Mouse (Mus musculus): Measurements from ENCODE around the gene Bnc2. TPM values are rescaled to one million over a fixed set of nuclear protein-coding genes. Genes with fewer than 3 reads are reported as not detected.

Gene Bnc2
- polyA plus RNA-seq, 1 experiment, result 7.2 TPM

DNA sequence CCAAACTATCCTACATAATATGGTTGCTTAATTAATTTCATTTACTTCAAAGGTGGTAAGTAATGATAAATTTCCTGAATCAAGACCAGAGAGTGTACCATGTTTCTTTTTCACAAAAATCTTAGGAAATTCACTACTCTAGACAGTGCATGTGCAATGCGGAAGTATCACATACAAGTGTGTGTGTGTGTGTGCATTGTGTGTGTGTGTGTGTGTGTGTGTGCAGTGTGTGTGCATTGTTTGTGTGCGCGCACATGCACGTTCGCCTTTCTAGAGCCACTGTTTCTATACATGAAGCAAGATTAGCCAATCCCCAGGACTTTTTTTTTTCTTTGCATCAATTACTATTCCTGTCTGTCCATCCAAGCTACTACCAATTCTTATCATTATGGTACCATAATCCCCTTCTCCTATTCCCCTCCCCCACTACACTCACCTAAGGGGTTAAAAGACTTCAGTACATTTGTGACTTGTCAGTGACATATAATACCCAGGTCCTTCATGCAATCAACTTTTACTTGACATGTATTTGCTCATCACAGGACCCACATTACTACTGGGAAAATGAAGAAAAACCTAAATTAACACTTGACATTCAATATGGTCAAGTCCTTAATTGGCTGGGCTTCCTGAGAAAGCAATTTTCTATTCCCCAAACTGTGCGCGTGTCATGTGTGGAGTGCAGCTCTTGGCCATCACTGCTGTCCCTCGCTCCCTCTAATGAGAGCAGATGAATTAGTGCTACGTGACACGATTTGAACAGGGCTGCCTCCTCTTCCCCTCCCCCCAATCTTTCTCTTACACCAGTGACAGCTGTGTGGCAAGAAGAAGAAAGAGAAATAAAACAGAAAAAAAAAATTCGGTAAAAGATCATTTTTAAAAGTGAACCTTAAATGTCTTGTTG, 145.9 kb downstream of the Bnc2 start:
- Histone ChIP-seq H3K36me3 (ENCODE audit: control insufficient read depth, insufficient read depth, low read length, poor library complexity, severe bottlenecking) (no peaks in the 10 kb centered on the region), H3K9ac (ENCODE audit: low read depth, poor library complexity, severe bottlenecking) (no peak overlapping the region), H3K27me3 (ENCODE audit: control insufficient read depth, insufficient read depth, low read length, poor library complexity, severe bottlenecking) (no peaks in the 10 kb centered on the region), H3K4me1 (ENCODE audit: control insufficient read depth, insufficient read depth, low read length) (peaks cover 1% of the 10 kb centered on the region), H3K27ac (ENCODE audit: insufficient read depth, low read length) (no peak overlapping the region), H3K9me3 (replicated peaks; ENCODE audit: control insufficient read depth, insufficient read depth, low read length, poor library complexity, severe bottlenecking) (no peaks in the 10 kb centered on the region), H3K4me3 (ENCODE audit: low read depth, low read length) (no peak overlapping the region)
- no peak for TF ChIP-seq CTCF (IDR thresholded peaks at IDR 0.05; ENCODE audit: low read depth, low read length)
- no peak for TF ChIP-seq POLR2A (IDR thresholded peaks at IDR 0.05; ENCODE audit: insufficient read depth, low read length)
- no peak for TF ChIP-seq EP300 (IDR thresholded peaks at IDR 0.05; ENCODE audit: insufficient read depth, low read depth, low read length)

DNA sequence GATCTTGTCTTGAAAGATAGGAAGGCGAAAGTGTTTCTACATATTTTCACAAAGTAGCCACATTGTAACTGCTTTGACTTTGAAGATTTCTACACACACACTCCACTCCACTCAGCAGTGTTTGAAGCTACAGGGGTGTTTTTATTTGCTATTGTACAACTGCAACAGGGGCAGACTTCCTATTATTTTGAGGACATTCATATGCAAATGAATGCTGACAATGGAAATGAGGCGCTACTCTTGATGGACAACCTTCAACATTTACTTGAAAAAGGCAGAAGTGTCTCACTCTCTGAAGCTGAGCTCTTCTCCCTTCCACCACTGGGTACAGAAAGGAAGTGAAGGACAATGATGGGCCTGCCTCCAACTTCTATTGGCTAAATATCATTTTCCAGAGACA, 146.7 kb downstream of the Bnc2 start:
- no peak overlapping the region for H3K9ac ChIP-seq (ENCODE audit: low read depth, poor library complexity, severe bottlenecking)
- no peaks in the 10 kb centered on the region for H3K36me3 ChIP-seq (ENCODE audit: control insufficient read depth, insufficient read depth, low read length, poor library complexity, severe bottlenecking)
- 0 out of 2 replicates have a peak, but pooled peaks have one; percentile 13 for TF ChIP-seq EP300 (IDR thresholded peaks at IDR 0.05; ENCODE audit: insufficient read depth, low read depth, low read length)
- TF ChIP-seq POLR2A (IDR thresholded peaks at IDR 0.05; ENCODE audit: insufficient read depth, low read length), result no peak
- no peak for TF ChIP-seq CTCF (IDR thresholded peaks at IDR 0.05; ENCODE audit: low read depth, low read length)
- no peak overlapping the region for H3K27ac ChIP-seq (ENCODE audit: insufficient read depth, low read length)
- H3K4me1 ChIP-seq (ENCODE audit: control insufficient read depth, insufficient read depth, low read length), result peaks cover 1% of the 10 kb centered on the region
- H3K27me3 ChIP-seq (ENCODE audit: control insufficient read depth, insufficient read depth, low read length, poor library complexity, severe bottlenecking), result no peaks in the 10 kb centered on the region
- no peaks in the 10 kb centered on the region for H3K9me3 ChIP-seq (replicated peaks; ENCODE audit: control insufficient read depth, insufficient read depth, low read length, poor library complexity, severe bottlenecking)
- no peak overlapping the region for H3K4me3 ChIP-seq (ENCODE audit: low read depth, low read length)

DNA sequence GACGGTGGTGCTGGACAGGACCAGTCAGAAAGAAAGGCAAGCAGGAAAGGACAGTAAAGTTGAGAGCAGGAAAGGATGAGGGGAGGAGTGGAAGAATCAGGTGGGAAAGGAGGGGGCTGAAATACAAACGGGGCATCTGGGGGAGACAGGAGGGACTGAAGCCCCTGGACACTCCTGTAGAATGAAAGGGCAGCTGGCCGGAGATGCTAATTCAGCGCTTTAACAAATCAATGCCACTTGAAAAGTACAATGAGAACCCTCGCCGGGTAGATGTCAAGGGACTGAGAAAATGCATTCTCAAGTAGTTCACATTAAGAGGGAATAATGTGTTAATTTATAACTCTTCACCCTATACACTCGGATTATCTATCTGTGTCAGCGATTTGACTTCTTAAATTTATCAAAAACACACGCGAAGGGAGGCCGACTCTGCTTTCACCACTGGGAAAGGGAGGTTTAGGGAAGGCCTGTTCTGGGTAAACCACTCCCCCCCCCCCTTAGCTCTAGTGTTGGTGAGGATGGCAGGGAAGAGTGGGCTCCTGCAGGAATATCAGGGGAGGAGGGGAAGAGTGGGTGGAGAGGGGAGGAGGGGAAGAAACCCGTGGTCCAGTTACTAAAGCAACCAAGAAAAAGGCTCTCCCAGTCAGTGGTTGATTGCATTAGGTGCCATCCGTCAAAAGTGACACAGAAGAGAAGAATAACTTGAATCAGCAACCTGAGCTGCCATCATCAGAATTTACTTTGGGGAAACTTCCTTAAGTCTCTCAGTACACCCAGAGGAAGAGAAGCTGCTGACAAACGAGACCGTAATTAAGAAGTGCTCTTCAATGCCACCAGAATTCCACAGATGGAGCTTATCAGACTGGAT, 147.8 kb downstream of the Bnc2 start:
- Histone ChIP-seq H3K9ac (ENCODE audit: low read depth, poor library complexity, severe bottlenecking) (no peak overlapping the region), H3K36me3 (ENCODE audit: control insufficient read depth, insufficient read depth, low read length, poor library complexity, severe bottlenecking) (no peaks in the 10 kb centered on the region), H3K4me1 (ENCODE audit: control insufficient read depth, insufficient read depth, low read length) (peaks cover 1% of the 10 kb centered on the region), H3K27me3 (ENCODE audit: control insufficient read depth, insufficient read depth, low read length, poor library complexity, severe bottlenecking) (no peaks in the 10 kb centered on the region), H3K27ac (ENCODE audit: insufficient read depth, low read length) (peak overlapping the region; percentile 84), H3K4me3 (ENCODE audit: low read depth, low read length) (no peak overlapping the region), H3K9me3 (replicated peaks; ENCODE audit: control insufficient read depth, insufficient read depth, low read length, poor library complexity, severe bottlenecking) (no peaks in the 10 kb centered on the region)
- TF ChIP-seq EP300 (IDR thresholded peaks at IDR 0.05; ENCODE audit: insufficient read depth, low read depth, low read length) (peak; percentile 83), CTCF (IDR thresholded peaks at IDR 0.05; ENCODE audit: low read depth, low read length) (no peak), POLR2A (IDR thresholded peaks at IDR 0.05; ENCODE audit: insufficient read depth, low read length) (no peak)

- peak overlapping the region; percentile 51 for H3K27ac ChIP-seq (ENCODE audit: insufficient read depth, low read length)
- no peaks in the 10 kb centered on the region for H3K36me3 ChIP-seq (ENCODE audit: control insufficient read depth, insufficient read depth, low read length, poor library complexity, severe bottlenecking)
- H3K9me3 ChIP-seq (replicated peaks; ENCODE audit: control insufficient read depth, insufficient read depth, low read length, poor library complexity, severe bottlenecking), result no peaks in the 10 kb centered on the region
- H3K4me1 ChIP-seq (ENCODE audit: control insufficient read depth, insufficient read depth, low read length), result no peaks in the 10 kb centered on the region
- no peaks in the 10 kb centered on the region for H3K27me3 ChIP-seq (ENCODE audit: control insufficient read depth, insufficient read depth, low read length, poor library complexity, severe bottlenecking)
- TF ChIP-seq EP300 (IDR thresholded peaks at IDR 0.05; ENCODE audit: insufficient read depth, low read depth, low read length) (peak; percentile 31; the same call in 1 of the 2 replicates), CTCF (IDR thresholded peaks at IDR 0.05; ENCODE audit: low read depth, low read length) (no peak)
- no peak overlapping the region for H3K9ac ChIP-seq (ENCODE audit: low read depth, poor library complexity, severe bottlenecking)
- H3K4me3 ChIP-seq (ENCODE audit: low read depth, low read length), result no peak overlapping the region
These were observed 151.3 kb downstream of the Bnc2 start for GRCm38 (mm10) chr4:84523651-84524221.

DNA sequence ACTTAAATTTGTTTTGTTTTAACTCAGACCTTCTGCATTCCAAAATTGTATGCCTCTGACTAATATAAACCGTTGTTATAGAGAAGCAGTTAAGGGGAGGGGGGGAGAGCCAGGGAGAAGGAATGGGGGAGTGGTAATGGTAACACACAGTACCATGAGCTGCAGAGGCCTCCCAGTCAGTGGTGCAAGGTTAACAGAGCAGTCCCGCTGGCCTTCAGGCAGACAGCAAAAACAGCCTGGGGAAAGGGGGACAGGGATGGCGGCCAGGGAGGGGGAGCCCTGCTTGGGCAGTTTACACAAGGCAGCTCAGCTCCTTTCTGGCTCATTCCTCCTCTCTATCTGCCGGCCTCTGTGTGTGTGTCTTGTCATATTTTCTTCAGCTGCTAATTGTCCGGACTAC, 151.9 kb downstream of the Bnc2 start:
- Histone ChIP-seq H3K27me3 (ENCODE audit: control insufficient read depth, insufficient read depth, low read length, poor library complexity, severe bottlenecking) (no peaks in the 10 kb centered on the region), H3K9me3 (replicated peaks; ENCODE audit: control insufficient read depth, insufficient read depth, low read length, poor library complexity, severe bottlenecking) (no peaks in the 10 kb centered on the region), H3K27ac (ENCODE audit: insufficient read depth, low read length) (peak overlapping the region; percentile 51), H3K4me1 (ENCODE audit: control insufficient read depth, insufficient read depth, low read length) (no peaks in the 10 kb centered on the region), H3K4me3 (ENCODE audit: low read depth, low read length) (no peak overlapping the region), H3K9ac (ENCODE audit: low read depth, poor library complexity, severe bottlenecking) (no peak overlapping the region), H3K36me3 (ENCODE audit: control insufficient read depth, insufficient read depth, low read length, poor library complexity, severe bottlenecking) (no peaks in the 10 kb centered on the region)
- 0 out of 2 replicates have a peak, but pooled peaks have one; percentile 12 for TF ChIP-seq EP300 (IDR thresholded peaks at IDR 0.05; ENCODE audit: insufficient read depth, low read depth, low read length)
- TF ChIP-seq POLR2A (IDR thresholded peaks at IDR 0.05; ENCODE audit: insufficient read depth, low read length), result no peak
